Mouse (Mus musculus) A20 (cell line): ENCODE results near the gene Alg9.

Experiments used
- DNase-seq: peaks from one replicate; pipeline ENCODE4 v3.0.0-alpha.2; 2011; ENCODE audit warnings: low read depth, low spot score

Gene Alg9

DNA sequence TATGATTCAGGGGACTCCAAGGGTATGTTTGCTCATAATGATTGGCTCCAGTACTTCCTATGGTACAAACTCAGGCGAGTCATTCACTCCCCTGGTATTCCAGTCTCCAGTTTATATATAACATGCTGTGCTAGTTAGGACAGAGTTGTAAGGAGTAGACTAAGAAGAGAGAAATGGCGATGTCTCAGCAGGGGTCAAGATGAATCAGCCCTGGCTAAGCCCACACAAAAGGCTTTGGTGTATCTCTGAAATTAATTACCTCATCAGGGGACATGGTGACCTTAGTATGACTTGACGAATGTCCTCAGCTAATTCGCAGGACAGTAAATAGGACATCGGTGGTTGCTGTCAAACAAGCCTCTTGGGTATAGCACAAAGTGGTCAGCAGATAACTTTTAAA lies 18.1 kb upstream of the Alg9 start:
- no peak for DNase-seq

DNA sequence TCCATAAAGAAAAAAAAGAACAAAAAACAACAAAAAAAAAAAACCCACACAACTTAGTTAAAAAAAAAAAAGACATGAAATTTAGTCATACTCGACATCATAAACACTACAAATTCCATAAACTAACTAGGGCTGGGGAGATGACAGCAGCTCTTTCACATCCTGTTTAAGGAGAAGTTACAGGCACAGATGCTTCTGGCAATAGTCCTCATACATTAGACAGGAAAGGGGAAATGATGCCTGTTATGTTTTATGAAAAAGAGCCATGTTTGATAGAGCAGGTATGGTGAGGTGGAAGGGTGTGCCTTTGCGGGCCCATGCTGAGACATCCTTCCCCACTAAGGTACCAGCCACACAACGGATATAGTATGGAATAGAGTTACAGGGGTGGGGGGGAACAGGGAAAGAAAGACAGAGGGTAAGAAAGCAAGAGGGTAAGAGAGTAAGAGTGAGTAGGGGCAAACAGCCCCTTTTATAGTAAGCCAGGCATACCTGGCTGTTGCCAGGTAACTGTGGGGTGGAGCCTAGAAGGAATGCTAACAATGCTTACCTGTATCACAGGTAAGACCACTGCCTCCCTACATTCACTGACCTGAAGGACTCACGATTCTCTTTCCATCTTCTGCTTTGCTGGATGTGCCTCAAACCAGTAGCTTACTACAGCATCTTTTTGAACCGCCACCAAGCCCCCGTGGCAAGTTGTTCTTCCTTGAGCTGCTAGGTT lies 13.1 kb upstream of the Alg9 start:
- DNase-seq, result peak; percentile 33

DNA sequence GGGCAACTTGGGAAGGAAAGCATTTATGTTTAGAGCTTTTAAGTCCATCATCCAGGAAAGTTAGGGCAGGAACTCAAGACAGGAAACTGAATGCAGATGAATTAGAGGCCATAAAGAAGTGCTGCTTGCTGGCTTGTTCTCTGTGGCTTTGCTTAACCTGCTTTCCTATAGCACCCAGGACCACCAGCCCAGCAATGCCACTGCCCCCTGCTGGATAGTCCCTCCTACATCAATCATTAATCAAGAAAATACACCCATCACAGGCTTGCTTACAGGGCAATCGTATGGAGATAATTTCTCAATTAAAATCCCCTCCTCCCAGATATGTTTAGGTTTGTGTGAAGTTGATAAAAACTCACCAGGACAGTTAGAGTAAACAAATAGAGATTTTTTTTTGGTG lies 11.5 kb upstream of the Alg9 start:
- peak; percentile 45 for DNase-seq

DNA sequence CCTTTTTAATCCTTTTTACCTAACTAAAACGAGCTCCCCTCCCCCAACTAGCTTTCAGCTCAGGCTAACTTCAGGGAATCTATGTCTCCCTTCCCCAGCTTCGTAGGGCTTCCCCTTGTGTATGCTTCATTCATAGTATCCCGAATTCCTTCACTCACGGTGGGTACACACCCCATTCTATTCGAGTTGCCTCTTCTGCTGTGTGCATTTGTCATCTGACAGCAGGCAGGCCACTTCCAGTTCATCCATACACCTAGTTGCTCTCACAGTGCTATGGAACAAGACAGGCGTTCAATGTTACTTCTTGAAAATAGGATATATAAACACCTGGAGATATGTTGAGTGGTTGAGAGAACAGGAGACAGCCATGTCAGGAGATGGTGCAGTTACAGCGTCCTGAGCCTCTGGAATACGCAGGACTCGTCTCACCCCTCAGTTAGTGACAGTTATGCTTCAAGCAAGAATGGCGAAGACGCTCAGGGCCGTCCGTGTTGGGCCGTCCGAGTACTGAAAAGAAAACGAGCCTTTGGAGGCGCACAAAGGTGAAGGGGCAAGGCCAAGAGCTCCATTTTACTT lies 7.2 kb upstream of the Alg9 start:
- DNase-seq, result no peak

DNA sequence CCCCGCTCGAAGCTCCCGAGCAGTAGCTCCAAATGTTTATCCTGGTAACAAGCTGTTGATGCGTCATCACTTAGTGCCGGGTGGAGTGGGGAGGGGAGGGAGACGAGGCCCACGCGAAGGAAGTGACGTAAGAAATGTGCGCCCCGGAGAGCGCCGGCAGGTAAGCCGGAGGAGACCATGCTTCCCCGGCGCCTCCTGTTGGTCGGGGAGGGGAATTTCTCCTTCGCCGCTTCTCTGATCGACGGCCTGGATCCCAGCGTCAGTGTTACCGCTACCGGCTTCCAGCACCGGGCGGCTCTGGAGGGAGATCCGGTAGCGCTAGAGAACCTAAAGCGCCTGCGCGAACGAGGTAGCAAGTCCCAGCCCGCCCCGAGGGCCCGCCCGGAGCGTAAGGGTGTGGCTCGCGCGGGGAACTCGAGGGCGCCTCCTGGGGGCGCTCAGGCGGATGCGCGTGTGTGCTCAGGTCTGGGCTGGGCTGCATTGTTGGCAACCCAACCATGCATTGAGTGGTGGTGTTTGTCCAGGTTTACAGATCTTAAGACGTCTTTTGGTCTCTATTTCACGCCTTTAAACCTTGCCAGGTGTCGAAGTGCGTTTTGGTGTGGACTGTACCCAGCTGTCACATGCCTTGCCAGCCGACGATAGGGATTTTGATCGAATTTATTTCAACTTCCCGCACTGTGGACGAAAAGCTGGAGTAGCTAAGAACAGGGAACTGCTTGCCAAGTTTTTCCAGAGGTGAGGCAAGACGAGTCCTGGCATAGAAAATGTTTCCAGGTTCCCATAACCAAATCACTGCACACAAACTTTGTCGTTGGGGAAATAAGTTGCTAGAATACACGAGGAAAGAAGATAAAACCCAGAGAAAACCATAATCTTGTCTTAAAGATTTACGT lies 6.5 kb upstream of the Alg9 start, which contains the start of gene Fdxacb1:
Gene Fdxacb1, plus strand, starts transcription at position 130 of the 896 bp plus-strand sequence.
- peak; percentile 97 for DNase-seq

DNA sequence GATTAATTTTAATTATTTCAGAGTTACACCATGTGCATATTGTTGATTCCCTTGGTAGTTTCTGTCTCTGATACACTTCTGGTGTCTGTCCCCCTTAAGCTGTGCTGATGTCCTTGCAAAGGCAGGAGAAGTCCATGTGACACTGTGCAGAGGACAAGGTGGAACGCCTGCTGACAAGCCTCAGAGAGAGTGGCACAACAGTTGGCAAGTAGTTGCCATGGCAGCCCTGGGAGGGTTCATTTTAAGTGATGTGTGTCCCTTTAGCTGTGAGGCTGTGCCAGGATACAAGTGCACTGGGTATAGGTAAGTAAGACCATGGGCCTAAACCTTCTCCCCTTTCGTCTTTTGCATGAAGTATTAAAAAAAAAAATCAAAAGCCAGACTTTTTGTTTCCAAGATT lies 4.8 kb upstream of the Alg9 start:
- no peak for DNase-seq

DNA sequence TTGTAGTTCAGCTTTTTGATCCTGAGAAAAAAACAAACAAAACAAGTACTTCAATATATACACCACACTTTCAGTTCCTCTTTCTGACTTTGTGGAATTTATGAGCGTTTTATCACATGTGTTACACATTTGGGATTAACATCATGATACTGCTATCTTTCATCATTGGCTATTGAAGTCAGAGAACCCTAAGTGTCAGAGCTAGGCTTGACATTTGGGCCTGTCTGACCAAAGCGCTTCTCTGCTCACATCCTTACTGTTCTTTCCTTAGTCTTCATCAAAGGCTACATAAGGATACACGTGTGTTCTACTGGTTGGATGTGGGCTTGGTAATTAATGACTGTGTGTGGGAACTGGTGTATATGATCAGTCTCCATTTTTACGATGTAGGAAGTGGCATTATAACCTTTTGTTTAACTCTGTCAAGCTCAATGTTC lies 775 bp upstream of the Alg9 start:
- DNase-seq, result peak; percentile 74

DNA sequence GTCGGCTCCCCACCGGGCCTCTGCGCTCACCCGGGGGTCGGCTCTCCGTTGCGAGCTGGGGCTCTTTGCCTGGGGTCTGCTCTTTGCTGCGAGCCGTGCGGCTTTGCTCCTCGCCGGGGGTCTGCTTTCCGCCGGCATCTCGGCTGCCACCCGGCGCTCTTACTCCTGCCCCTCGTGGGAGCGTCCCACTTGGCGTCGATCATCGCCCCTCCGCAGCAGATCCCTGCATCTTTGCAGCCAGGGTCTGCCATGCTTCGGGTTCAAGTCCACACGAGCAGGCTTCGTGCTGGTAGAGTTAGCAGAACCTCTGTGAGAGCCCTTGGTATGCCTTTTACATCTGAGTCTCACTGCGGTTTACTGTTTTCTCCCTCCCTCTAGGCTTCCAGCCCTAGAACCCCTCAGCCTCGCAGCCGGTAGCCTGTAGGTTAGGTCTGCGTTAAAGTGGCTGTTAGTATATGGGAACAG lies 875 bp downstream of the Alg9 start:
- DNase-seq, result peak; percentile 44

DNA sequence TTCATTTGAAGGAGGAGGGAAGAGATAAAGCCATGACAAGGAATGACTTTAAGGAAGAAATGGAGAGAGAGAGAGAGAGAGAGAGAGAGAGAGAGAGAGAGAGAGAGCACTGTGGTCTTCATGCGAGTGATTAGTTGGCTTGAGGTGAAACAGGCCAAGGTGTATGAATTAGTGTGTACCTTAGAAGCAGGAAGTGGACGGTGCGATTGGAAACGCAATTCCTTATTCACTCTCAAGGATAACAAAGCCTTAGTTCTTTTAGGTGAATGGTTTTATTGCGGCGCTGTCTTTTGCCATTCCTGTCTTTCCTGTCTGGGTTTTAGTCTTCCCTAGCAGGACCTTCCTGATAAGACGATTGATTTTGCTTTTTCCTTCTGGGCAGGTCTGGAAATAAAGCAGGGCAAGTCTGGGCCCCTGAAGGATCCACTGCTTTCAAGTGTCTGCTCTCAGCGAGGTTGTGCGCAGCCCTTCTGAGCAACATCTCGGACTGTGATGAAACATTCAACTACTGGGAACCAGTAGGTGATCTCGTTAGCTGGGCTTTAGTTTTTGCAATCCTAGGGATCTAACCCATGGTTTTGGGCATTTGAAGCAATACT lies 1.4 kb downstream of the Alg9 start:
- DNase-seq, result no peak

DNA sequence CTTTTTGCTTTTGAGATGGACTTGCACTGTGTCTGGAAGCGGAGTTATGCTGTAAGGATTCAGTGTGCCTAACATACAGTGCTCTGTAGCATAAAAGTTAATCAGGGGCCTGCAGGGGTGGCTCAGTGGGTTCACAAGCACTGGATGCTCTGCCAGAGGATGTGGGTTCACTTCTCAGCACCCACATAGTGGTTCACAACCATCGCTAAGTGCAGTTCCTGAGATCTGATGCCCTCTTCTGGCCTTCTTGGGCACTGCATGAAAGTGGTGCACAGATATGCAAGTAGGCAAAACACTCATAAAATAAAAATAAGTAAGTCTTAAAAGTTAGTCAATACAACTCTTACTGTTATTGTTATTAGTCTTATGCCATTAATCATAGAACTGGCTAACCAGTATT lies 7.3 kb downstream of the Alg9 start:
- peak; percentile 69 for DNase-seq

DNA sequence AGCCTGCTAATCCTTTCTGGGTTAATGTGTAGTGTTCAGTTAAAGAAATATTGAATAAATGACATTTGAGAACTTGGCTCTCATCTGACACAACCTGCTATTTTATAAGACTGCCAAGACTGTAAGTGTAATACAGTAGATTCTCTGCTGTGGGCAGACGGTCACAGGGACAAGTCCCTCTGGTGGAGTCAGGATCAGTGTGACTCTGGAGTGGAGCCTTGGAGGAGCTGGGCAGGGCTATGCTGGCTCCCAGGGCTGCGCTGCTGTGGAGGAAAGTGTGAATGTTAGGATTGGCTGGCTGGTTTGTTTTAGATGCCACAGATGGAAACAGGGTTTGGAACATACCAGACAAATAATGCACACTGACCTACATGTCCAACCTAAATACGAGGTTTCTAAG lies 20.4 kb downstream of the Alg9 start:
- no peak for DNase-seq

DNA sequence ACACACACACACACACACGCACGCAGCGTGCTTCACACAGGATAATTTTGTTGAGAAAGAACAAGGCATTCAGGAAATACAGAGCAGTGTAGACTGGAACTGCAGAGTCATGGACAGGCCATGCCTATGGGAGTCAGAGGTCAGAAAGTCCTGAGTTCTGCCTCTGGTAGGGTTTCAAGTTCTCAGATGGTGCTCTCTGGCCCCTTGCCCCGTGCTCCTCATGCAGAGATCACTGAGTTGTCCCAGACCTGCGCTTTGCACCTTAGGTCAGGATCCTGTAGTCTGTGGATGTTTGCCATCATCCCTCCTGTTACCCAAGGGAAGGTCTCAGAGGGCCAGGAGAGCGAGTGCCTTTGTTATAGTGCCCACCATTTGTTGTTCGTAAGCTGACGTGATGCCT lies 22.0 kb downstream of the Alg9 start:
- no peak for DNase-seq

DNA sequence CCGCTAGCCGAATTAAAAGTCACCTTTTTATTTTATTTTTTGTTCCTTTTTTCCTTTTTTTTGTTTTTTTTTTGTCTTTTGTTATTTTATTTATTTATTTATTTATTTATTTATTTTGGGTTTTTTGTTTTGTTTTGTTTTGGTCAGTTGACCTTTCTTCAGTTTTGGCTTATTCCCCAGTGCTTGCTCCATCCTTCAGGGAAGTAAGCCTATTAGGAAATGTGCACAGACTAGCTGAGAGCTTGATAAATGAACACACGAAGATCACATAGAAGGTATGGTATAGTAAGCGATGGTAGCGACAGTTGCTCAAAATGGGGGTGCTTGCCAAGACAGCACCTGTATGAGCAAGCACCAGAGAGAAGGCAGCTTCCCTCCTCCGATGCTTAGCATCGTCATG lies 22.8 kb downstream of the Alg9 start:
- DNase-seq, result no peak

DNA sequence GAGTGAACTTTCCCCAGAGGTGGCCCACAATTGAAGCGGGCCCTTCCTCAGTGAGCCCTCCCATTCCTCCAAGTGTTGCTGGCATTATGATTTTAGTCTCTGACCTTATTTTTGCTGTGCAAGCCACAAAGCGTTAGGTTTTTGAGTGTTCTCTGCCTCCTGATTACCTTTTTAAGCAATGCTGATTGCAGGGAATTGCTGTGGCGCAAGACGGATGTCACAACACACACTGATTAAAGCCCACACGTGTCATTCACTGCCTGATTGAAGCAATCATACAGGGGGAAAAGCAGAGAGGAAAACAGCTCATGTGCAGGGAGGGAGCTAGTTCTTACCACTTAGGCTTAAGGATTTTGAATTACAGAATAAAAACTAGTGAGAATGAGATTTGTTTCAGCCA lies 23.5 kb downstream of the Alg9 start:
- no peak for DNase-seq

DNA sequence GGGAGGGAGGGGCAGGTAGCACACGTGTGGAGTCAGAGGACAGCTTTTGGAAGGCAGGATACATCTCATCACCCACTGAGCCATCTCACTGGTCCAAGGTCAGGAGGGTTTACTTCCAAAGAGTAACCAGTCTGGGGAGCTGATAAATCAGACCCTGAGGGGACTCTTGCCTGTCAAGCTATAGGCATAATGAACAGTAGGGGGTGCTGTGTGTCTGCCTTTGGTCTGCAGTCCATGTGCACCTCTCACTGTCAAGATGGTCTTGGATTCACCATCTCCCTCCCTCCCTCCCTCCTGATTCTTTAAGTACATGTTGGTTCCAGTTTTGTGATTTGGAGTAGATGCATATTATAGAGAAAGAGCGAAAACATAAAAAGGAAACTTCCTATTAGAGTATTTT lies 26.2 kb downstream of the Alg9 start:
- DNase-seq, result peak; percentile 67

DNA sequence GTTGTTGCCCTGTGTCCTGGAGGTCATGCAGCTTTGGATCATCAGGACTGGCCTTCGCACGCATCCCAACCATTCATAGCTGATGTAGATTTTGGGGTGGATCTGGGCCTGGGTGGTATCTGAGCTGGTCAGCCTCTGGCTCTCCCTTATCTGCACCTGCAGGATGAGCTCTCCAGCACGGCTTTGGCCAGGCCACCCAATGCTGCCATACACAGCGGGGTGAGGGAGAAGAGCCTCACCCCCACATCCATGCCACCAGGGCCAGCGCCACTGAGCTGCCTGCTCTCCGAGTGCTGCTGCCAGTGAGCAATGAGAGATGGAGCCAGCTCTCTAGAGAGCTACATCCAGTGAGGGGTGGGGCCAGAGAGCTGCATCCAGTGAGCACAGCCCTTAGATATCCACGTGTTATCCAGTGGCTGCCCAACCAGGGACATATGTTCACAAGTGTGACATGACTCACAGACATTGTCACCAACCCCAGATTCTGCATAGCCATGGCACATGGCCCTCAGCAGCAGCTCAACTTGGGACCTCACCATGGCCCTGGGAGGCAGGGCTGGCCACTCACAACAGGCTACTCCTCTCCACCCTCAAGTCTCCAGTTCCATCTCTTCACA lies 28.3 kb downstream of the Alg9 start:
- no peak for DNase-seq

DNA sequence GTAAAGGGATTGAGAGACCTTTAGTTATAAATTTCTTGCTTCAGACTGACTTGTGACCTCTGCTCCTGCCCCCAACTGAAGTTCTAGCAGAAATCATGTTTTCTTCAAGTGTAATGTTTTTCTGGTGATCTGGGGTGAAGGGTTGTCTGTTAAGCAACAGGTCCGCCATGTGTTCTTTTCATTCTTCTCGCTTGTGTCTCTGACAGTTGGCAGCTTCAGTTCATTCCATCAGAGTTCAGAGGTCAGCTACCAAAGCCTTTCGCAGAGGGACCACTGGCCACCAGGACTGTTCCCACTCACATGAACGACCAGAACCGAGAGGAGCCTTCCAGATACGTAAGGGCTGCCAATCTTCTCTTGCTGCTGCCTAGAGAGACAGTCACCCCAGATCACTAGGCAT lies 33.7 kb downstream of the Alg9 start:
- DNase-seq, result no peak

DNA sequence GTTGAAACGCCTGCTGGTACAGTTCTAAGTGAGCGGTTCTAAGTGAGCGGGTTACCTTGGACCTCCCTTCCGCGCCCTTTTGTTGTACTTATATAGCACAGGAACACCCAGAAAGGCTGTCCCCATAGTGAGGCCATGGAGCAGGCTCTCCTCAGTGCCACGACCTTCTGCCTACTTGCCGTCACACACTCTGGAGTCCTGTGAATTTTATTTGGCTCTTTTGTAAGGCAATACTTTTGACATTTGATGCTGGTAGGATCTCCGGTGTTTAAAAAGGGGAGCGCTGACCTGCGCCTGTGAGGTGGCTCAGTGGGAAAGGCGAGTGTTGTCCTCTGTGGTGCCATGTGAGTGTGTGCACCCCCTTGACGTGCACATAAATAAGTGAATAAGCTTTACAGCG lies 34.3 kb downstream of the Alg9 start:
- DNase-seq, result no peak

DNA sequence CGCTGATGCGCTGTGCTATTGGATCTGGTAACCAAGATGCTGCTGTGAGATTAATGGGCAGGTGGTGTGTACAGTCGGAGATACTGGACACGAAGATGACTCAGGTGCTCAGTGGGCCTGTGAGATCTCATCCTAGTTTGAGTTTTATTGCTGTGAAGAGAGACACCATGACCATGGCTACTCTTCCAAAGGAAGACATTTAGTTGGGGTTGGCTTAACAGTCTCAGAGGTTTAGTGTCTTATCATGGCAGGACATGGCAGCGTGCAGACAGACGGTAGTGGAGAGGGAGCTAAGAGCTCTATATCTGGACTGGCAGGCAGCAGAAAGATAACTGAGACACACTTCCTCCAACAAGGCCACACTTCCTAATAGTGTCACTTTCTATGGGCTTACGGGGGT lies 36.4 kb downstream of the Alg9 start:
- DNase-seq, result no peak

DNA sequence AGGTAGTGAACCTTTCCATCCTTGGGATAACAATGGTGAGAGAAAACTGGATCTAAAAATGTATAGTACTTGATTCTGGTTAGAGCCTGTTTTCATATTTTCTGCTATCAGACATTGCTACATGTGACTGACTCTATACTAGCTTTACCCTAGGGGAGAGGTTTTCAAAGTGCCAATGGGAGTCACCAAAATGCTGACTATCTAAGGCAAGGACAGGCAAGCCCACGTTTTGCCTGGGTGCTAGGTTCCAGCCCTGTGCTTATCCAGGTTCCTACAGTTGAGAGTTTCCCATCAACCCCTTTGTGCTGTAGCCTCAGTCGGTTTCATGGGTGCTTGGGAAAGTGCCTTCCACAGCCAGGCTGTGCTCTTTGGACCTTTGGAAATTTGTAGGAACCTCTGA lies 36.9 kb downstream of the Alg9 start:
- DNase-seq, result no peak

DNA sequence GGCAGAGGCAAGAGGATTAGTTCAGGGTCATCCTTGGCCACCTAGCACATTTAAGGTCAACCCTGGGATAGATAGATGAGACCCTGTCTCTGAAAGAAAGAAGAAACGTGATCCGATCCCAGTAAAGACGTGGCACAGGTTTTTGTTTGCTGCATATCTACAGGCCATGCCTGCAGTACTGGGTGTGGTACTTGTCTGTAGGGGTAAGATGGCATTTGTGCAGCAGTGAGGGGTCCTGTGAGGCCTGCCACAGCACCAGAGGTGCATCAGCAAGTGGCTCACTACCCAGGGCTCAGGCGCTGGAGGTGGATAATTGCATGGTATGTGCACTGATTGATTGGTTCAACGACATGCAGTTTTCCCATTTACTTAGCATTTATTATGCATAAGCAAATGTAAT lies 39.0 kb downstream of the Alg9 start:
- DNase-seq, result no peak

DNA sequence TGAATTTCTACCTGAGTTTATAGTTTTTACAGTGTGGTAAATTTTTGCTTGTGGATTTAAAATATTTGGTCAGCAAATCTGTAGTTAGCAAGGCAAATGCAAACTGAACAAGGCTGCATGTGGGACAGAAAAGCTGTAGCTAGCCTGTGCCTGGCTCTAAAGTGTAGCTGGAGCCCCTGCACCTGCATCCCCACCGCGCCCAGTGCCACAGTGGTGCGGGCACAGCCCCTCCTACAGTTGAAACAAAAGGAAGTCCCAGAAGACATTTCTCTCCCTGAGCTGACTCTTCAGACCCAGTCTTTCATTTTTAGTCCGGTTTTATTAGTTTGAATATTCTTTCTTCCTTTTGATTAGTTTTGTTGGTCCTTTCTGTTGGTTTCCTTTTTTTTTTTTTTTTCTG lies 40.8 kb downstream of the Alg9 start:
- no peak for DNase-seq
